Mouse (Mus musculus) stomach, postnatal 0 days (tissue): ENCODE results near the gene Fto.

ENCODE experiments used
- CTCF ChIP-seq: IDR thresholded peaks from 2 replicates; pipeline ENCODE4 v1.5.1; 2016; ENCODE audit warnings: antibody characterized with exemption, low read depth, mild to moderate bottlenecking, moderate library complexity
- EP300 ChIP-seq: optimal IDR thresholded peaks from 2 replicates; pipeline ENCODE3; 2016; ENCODE audit warnings: antibody characterized with exemption

GRCm38 (mm10) chr8:91524865-91525250 lies 211.5 kb downstream of the Fto start:
- TF ChIP-seq CTCF (no peak), EP300 (no peak)
